Mouse (Mus musculus) left cerebral cortex, postnatal 10 days (tissue): ENCODE measurements around the gene Palmd. TPM values are rescaled to one million over a fixed set of nuclear protein-coding genes. Genes with fewer than 3 reads are reported as not detected.

Source experiments
- DNase-seq, 2 experiments: peaks; one replicate each; pipeline ENCODE4 v3.0.0; 2021 to 2022; ENCODE audit warnings: low spot score in 2 of 2, mixed read lengths in 1 of 2; ENCODE audit errors: extremely low spot score in 1 of 2
- intact Hi-C: fragments of 180-260 bp; cut with DNase I; formaldehyde crosslinking; loops from one replicate; pipeline ENCODE4 v1.15.1; 2025
- total RNA-seq, 2 experiments: library from RNA; stranded (reverse); gene quantifications; 2 replicates each; pipeline ENCODE4 v1.2.3; 2021

The Palmd gene
- total RNA-seq: 10 to 100 TPM; 22.5 to 22.7 TPM

GRCm38 (mm10) chr3:116968540-116968997, at the start of gene Palmd:
Gene Palmd (minus strand): TSS chr3:116968987.
- intact Hi-C loops: no loop called here
- DNase-seq: peak in 1 of 2 experiments; percentile 82

DNA sequence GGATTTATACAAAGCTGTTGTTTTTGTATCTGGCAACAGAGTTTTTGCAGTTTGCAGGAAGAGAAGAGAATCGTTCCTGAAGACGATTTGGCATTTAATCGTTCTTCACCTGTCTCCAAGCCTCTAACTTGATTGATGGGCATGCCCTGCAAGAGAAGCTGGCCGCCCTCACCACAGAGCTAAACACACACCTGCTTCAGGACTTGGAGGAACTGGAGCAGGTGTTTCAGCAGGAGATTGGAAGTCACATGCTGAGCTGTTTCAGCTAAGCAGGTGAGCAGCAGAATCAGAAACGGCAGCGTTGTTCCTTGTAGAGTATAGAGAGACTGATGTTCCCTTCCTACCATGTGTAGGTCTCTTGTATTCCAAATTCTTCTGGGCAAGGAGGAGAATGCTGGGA, 41.4 kb upstream of the Palmd start:
- no peak for DNase-seq
- intact Hi-C loops: no loop called here

- intact Hi-C loops: no loop called here
- DNase-seq: peak in 1 of 2 experiments; percentile 42
Observed at GRCm38 (mm10) chr3:117007340-117007739, 38.6 kb upstream of the Palmd start.

GRCm38 (mm10) chr3:117006636-117007035, 37.8 kb upstream of the Palmd start:
- DNase-seq: no peak
- intact Hi-C loops: no loop called here

- DNase-seq: no peak
- intact Hi-C loops: no loop called here
Observed at GRCm38 (mm10) chr3:117003379-117003778, 34.6 kb upstream of the Palmd start.

DNA sequence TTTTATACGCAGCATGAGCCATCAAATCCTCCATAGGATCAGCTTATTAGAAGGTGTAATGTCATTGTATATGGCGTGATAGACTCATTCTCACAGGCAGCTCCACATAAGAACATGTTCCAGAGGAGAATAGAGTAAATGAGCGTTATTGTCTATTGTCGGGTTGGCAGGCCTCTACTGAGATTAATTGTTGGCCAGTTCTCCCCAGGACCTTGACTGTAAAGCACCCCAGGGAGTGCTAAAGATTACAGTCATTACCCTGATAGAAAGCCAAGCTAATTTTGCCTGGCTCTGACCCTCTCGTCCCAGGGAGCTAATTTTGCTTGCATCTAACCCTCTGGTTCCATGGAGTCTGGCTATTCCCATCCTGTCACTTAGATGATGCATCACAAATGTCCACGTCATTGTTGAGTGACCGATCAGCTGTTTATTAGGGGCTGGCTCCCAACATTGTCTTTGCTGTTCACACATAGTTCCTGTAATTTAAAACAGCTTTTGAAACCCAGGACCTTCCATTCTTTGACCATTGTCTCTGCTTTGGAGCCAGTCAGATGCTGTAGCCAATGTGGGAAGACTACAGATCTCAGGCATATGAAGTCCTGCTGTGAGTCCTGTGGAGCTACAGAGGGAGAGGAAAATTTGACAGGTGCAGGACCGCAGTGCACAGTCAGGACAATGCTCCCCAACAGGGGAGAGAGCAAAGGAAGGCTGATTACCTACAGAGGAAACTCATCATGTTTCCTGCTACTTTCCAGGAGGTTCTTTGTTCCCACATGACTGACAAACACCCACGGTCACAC, 33.1 kb upstream of the Palmd start:
- DNase-seq: no peak

GRCm38 (mm10) chr3:116993011-116993410, 24.2 kb upstream of the Palmd start:
- intact Hi-C loops: no loop called here
- no peak for DNase-seq

More for the DNA sequence above, 33.1 kb upstream of the Palmd start:
- intact Hi-C loops: no loop called here

DNA sequence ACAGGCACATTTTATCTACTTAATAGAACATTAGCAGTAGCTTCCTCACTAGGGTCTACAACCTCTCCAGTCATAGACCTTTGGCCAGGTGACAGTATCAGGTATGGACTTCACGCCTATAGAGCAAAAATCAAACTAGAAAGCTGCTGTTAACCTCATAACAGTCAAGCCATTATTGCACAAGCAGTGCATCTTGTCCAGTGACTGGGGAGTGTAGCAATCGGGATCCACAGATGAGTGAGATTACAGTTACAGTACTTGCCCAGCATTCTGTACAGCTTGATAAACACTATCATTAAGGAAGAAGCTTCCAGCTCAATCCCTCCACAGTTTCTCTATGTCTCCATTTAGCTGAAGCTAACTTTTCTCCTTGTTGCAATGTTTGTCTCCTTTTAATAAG, 22.4 kb upstream of the Palmd start:
- DNase-seq: no peak
- intact Hi-C loops: no loop called here

DNA sequence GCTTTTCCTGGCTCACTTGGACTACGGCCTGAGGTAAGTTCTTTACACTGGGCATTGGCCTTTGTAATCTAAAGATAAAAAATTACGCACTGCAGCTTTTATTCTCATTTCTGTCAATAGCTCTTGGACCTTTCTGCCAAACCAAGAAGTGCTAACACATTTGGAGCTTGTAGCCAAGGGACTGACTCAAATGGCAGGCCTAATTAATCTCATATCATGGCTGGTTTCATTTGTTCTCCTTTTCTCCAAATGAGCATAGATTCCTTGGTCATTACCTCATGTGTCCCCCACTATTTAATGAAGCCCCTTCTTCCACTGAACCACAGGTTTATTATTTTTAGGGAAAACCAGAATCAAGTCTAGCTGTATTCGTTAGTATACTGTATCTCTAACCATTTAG, 19.4 kb upstream of the Palmd start:
- intact Hi-C loops: no loop called here
- DNase-seq: no peak

DNA sequence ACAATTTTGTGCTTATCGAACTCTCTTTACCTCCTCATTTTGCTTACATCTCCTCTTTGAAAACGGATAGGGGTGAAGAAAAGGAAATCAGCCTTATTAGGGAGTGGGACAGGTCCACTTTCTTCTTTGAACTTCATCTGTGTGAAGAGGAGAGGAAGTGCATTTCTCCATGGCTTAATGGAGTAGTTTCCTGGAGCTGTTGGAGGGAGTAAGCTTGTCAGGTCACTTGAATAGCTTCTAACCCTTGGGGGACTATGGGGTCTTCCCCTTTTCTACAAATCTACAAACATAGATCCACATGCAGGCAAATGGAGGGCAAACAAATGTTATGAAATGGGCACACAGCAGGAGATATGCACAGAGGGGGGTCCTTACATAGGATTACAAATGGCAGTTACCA, 17.7 kb upstream of the Palmd start:
- DNase-seq: no peak
- intact Hi-C loops: no loop called here

- DNase-seq: peak; percentile 29 to 45
- intact Hi-C loops: no loop called here
Observed at GRCm38 (mm10) chr3:116985741-116986140, 17.0 kb upstream of the Palmd start.

DNA sequence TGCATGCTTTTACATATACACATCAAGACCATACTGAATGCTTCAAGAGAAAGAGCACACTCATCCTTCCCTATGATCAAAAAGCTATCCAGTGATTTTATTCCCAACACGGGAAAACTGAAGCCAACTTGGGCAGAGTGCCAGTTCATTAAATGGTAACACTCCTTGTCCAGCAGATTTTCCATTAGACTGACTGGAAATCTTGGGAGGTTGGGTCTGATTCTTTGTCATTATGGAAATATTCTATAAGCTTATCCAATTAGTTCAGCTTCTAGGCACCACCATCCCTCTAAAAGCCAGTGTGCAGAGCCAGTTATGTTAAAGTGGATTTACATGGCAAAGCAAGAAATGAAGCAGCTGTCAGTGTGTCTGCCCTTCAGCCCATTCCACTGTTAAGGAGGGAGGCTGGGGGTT, 16.3 kb upstream of the Palmd start:
- intact Hi-C loops: no loop called here
- DNase-seq: no peak

DNA sequence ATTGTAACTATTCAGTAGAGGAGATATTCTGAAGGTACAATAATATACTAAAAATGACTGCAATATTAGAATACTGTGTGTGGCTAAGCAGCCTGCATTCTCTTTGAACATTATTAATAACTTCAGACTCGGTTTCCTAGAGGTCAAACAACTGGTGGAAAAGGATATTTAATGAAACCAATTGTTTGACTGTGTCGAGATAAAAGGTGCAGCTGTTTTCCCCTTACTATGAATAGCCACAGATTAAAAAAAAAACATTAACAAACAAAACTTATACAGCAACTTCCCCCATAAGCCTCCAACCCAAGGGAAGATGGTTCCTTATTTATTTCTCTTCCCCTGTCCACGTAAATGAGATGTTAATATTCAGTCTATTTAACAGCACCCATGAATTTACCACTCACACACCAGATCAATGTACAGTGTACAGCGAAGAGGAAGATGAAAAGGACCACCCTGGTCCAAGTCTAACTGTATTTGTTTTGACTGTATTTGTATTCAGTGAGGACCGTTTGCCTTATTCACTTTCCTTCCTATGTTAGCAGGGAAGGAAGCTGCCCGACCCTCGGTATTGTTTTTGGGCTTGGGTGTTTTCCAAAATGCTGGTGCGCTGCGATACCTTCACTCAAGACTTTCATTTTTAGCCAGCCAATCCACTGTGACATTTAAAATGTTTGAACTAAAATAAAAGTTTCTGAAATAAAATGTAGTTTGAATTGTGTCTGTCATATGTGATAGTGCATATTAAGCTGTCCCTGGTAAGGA, 13.2 kb upstream of the Palmd start:
- DNase-seq: peak in 1 of 2 experiments; percentile 48
- intact Hi-C loops: no loop called here

GRCm38 (mm10) chr3:116969786-116970185, 999 bp upstream of the Palmd start:
- DNase-seq: no peak
- intact Hi-C loops: no loop called here

- DNase-seq: no peak
- intact Hi-C loops: no loop called here
Observed at GRCm38 (mm10) chr3:116969003-116969402, 216 bp upstream of the Palmd start.

DNA sequence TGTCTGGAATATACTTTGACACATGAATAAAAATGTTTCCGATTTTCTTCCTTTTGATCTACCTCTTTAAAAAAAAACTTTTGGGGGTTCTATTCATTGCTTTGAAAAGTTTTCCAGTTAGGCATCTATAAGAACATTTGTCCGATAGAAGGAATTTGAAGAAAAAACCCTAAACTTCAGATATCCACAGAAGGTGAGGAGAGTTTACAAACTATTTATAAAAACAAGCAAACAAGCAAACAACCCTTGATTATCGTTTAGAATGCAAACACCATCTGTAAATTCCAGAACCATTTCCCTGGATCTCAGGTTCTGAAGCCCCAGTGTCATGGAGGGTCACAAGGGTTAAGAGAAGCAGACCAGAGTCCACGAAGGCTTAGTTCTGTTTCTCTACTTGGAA, 820 bp downstream of the Palmd start, which contains the start of gene 4930455H04Rik:
Gene 4930455H04Rik, plus strand, starts transcription at position 301 of the 400 bp plus-strand sequence.
- no peak for DNase-seq
- intact Hi-C loops: no loop called here

- intact Hi-C loops: no loop called here
Observed at GRCm38 (mm10) chr3:116967436-116967835, 1.4 kb downstream of the Palmd start.

GRCm38 (mm10) chr3:116966800-116967199, 2.0 kb downstream of the Palmd start:
- peak in 1 of 2 experiments; percentile 70 for DNase-seq
- intact Hi-C loops: no loop called here

More at GRCm38 (mm10) chr3:116967436-116967835, 1.4 kb downstream of the Palmd start:
- DNase-seq: no peak

DNA sequence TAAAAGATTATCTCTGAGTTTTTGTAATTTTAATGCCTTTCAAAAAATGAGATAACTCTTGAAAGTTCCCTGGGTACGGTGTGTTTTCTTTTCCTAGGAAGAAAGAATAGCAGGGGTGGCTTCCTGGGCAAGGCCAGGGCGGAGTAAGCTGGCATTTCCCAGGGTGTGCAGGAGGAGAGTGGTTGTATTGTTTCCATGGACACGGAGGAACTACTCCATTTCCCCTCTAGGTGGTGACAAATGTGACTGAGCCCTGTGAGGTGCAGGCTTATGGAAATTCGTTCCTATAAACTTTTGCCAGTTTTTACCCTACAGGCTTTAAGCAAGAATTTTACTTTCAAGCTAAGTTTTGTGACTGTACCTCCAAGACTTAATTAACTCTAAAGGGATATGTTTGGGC, 2.6 kb downstream of the Palmd start:
- DNase-seq: peak; percentile 51 to 72
- intact Hi-C loops: no loop called here

DNA sequence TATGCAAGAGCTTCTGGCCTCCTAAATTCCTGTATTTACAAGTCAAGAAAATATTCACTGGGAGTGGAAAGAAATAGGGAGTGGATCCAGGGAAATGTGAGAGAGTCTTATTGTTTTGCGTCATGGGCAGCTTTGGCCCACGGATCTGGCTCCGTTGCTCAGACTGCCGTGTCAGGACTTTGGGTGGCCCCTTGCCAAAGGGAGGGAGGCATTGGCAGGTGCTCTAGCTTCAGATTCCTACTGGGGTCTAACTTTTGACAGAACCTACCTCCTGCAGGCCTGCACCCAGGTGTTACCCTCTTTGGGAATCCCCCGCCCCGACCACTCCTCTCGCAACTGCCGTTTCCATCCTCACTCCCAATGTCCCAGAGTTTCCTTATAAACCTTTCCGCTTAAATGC, 4.4 kb downstream of the Palmd start:
- intact Hi-C loops: no loop called here
- peak in 1 of 2 experiments; percentile 64 for DNase-seq
